12 mouse cellular contexts compared by ENCODE assay signal in the genomic region with DNA sequence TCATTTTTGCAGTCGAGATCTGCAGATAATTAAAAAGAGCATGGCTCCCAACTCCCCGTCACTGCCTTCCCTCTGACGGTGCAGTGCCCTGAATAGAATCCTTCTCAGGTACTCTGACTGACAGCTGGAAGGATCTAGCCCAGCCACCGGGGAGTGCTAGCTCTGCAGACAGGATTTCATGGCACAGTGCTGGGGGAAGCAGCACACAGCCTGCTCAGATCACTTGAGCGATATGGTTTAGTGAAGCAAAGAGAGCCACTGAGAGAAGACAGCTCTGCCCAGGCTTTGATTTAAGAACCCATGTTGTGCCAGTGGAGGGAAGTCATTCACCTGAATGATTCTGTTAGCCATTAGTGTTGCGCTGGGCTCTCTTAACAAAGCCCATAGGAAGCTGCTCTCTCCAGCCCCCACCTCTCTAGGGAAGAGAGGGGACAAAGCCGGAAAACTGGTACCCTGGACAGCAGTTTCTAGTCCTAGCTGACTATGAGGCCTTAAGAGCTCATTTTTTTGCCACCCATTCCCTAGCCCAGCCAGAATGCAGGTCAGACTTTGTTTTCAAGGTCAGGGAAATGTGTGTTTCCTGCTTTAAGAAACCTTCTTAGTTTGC.
A peak's percentile ranks its signal among the peaks of the same experiment; 100 is the strongest.
DNase-seq lines count a peak whose midpoint lies in the region; ATAC-seq lines count a peak whose summit lies in the region.
"Had no signal": no experiment of that assay in that cellular context is flagged by ENCODE, and none has a peak within 500 bp of the region (broad histone marks: within the 10 kb centered on the region; RNA-seq: fewer than 3 reads in every experiment).

No protein-coding gene starts in this region.

- no peak overlapping the region for H3K9ac ChIP-seq in hindbrain, embryonic 11.5 days (ENCODE audit: low read depth, low read length)
- no peak overlapping the region for H3K9ac ChIP-seq in forebrain, embryonic 16.5 days (replicated peaks; ENCODE audit: low read depth, low read length)
- no peak overlapping the region for H3K9ac ChIP-seq in midbrain, embryonic 14.5 days (replicated peaks; ENCODE audit: low read length)

- H3K27me3 ChIP-seq in hindbrain, embryonic 10.5 days (ENCODE audit: insufficient read depth, poor library complexity, severe bottlenecking) = peaks cover 10% of the 10 kb centered on the region
- no peaks in the 10 kb centered on the region for H3K27me3 ChIP-seq in hindbrain, embryonic 11.5 days (ENCODE audit: control insufficient read depth, insufficient read depth, low read length)
- H3K27me3 ChIP-seq in forebrain, embryonic 16.5 days (replicated peaks; ENCODE audit: control insufficient read depth, insufficient read depth, low read length) = no peaks in the 10 kb centered on the region
- no peaks in the 10 kb centered on the region for H3K27me3 ChIP-seq in midbrain, embryonic 14.5 days (ENCODE audit: control insufficient read depth, insufficient read depth, low read length)

- H3K27ac ChIP-seq in hindbrain, embryonic 10.5 days = 0 out of 2 replicates have a peak overlapping the region, but pooled peaks have one; percentile 8
- H3K27ac ChIP-seq in hindbrain, embryonic 11.5 days (ENCODE audit: low read depth, low read length) = no peak overlapping the region
- H3K27ac ChIP-seq in forebrain, embryonic 16.5 days (ENCODE audit: low read length) = peak overlapping the region; percentile 6
- H3K27ac ChIP-seq in midbrain, embryonic 14.5 days (replicated peaks; ENCODE audit: low read depth, low read length) = peak overlapping the region; percentile 79

- DNase-seq in hindbrain, embryonic 10.5 days (ENCODE audit: low spot score) = no peak
- no peak for DNase-seq in hindbrain, embryonic 11.5 days (ENCODE audit: low spot score)
- peak; percentile 35 for DNase-seq in R1 (ENCODE audit: low read depth, low spot score)
- DNase-seq in midbrain, embryonic 14.5 days = peak; percentile 69
- no peak for DNase-seq in ovary, adult 18-20 months (ENCODE audit: low spot score)
- no peak for DNase-seq in cerebellum, adult 11-12 months
- no peak for DNase-seq in layer of hippocampus, postnatal 14 days (ENCODE audit: low spot score in 2 of 2)
- DNase-seq: adrenal gland, postnatal 25 days; cerebellum, adult 9-11 months; gastrocnemius, postnatal 36 days; kidney, adult 8-10 months had no signal

- no peaks in the 10 kb centered on the region for H3K36me3 ChIP-seq in hindbrain, embryonic 10.5 days
- no peaks in the 10 kb centered on the region for H3K36me3 ChIP-seq in hindbrain, embryonic 11.5 days (ENCODE audit: control insufficient read depth, insufficient read depth, low read length)
- no peaks in the 10 kb centered on the region for H3K36me3 ChIP-seq in forebrain, embryonic 16.5 days (ENCODE audit: control insufficient read depth, insufficient read depth)
- no peaks in the 10 kb centered on the region for H3K36me3 ChIP-seq in midbrain, embryonic 14.5 days (ENCODE audit: control insufficient read depth, insufficient read depth, low read length)

- no peaks in the 10 kb centered on the region for H3K9me3 ChIP-seq in hindbrain, embryonic 10.5 days
- no peaks in the 10 kb centered on the region for H3K9me3 ChIP-seq in hindbrain, embryonic 11.5 days (ENCODE audit: control insufficient read depth, low read length)
- H3K9me3 ChIP-seq in forebrain, embryonic 16.5 days (ENCODE audit: control insufficient read depth, low read length) = no peaks in the 10 kb centered on the region
- H3K9me3 ChIP-seq in midbrain, embryonic 14.5 days (ENCODE audit: control insufficient read depth, low read length) = no peaks in the 10 kb centered on the region

- H3K4me2 ChIP-seq in hindbrain, embryonic 11.5 days (replicated peaks; ENCODE audit: low read depth, low read length) = no peak overlapping the region
- H3K4me2 ChIP-seq in forebrain, embryonic 16.5 days (ENCODE audit: low read length) = no peak overlapping the region
- H3K4me2 ChIP-seq in midbrain, embryonic 14.5 days (ENCODE audit: low read length) = no peak overlapping the region

- no peak for ATAC-seq in hindbrain, embryonic 11.5 days (ENCODE audit: low FRiP score)
- peak; percentile 78 for ATAC-seq in forebrain, embryonic 16.5 days
- peak; percentile 68; the same call in 1 of the 2 replicates for ATAC-seq in midbrain, embryonic 14.5 days (ENCODE audit: low FRiP score, low TSS enrichment)

- peaks cover 17% of the 10 kb centered on the region; the same call in 1 of the 2 replicates for H3K4me1 ChIP-seq in hindbrain, embryonic 10.5 days (replicated peaks)
- no peaks in the 10 kb centered on the region for H3K4me1 ChIP-seq in hindbrain, embryonic 11.5 days (replicated peaks; ENCODE audit: control insufficient read depth, insufficient read depth, low read length)
- H3K4me1 ChIP-seq in forebrain, embryonic 16.5 days (replicated peaks; ENCODE audit: control insufficient read depth, insufficient read depth, low read length) = peaks cover 14% of the 10 kb centered on the region
- H3K4me1 ChIP-seq in midbrain, embryonic 14.5 days (ENCODE audit: control insufficient read depth, insufficient read depth, low read length) = peaks cover 17% of the 10 kb centered on the region

- 46% methylated on average over 7 of the region's 7 CpGs for WGBS in hindbrain, embryonic 10.5 days
- 41% methylated on average over 7 of the region's 7 CpGs for WGBS in hindbrain, embryonic 11.5 days
- 23% methylated on average over 7 of the region's 7 CpGs for WGBS in forebrain, embryonic 16.5 days
- 22% methylated on average over 7 of the region's 7 CpGs for WGBS in midbrain, embryonic 14.5 days

- H3K4me3 ChIP-seq in hindbrain, embryonic 10.5 days = no peak overlapping the region
- H3K4me3 ChIP-seq in hindbrain, embryonic 11.5 days (ENCODE audit: low read depth, low read length) = no peak overlapping the region
- no peak overlapping the region for H3K4me3 ChIP-seq in forebrain, embryonic 16.5 days (replicated peaks; ENCODE audit: low read length)
- no peak overlapping the region for H3K4me3 ChIP-seq in midbrain, embryonic 14.5 days (replicated peaks; ENCODE audit: low read depth, low read length)

Comparison
In these comparisons a context has a peak if more than half of its experiments do, and no peak if none do; other contexts are left out.
1. DNase-seq: peak in R1 (single experiment) and midbrain, embryonic 14.5 days (single experiment); none in hindbrain, embryonic 10.5 days (single experiment), hindbrain, embryonic 11.5 days (single experiment), ovary, adult 18-20 months (single experiment), cerebellum, adult 11-12 months (single experiment) and layer of hippocampus, postnatal 14 days (0 of 2).